Mouse (Mus musculus) CH12.LX (cell line): ENCODE results near the gene Rgs16. TPM values are rescaled to one million over a fixed set of nuclear protein-coding genes. Genes with fewer than 3 reads are reported as not detected.

Experiments
- DNase-seq: peaks from one replicate; pipeline ENCODE4 v3.0.0-alpha.2; 2013; ENCODE audit errors: extremely low read depth
- H3K27ac ChIP-seq: 2 replicates; pipeline ENCODE4 v1.5.1; 2012; ENCODE audit warnings: low read depth, mild to moderate bottlenecking, control low read depth, moderate library complexity; ENCODE audit not compliant: insufficient read depth
- H3K27me3 ChIP-seq: replicated peaks from 2 replicates; pipeline ENCODE3; 2012; ENCODE audit warnings: inconsistent platforms
- H3K36me3 ChIP-seq, 2 experiments: replicated peaks in 1 of 2; 2 replicates each; pipeline versions ENCODE3 to v1.6.1; 2012; ENCODE audit warnings: inconsistent platforms in 1 of 2, low read length in 1 of 2, mild to moderate bottlenecking in 1 of 2, mixed read lengths in 1 of 2, moderate library complexity in 1 of 2; ENCODE audit not compliant: control insufficient read depth in 1 of 2, insufficient read depth in 1 of 2
- H3K4me1 ChIP-seq, 2 experiments: 2 replicates each; pipeline ENCODE4 v1.6.1; 2012; ENCODE audit warnings: inconsistent platforms in 1 of 2, moderate library complexity in 1 of 2; ENCODE audit not compliant: insufficient read depth in 2 of 2, control insufficient read depth in 1 of 2
- H3K4me2 ChIP-seq: 2 replicates; pipeline ENCODE4 v1.6.1; 2012; ENCODE audit warnings: low read depth, mild to moderate bottlenecking, control low read depth; ENCODE audit not compliant: poor library complexity, insufficient read depth, severe bottlenecking
- H3K4me3 ChIP-seq, 3 experiments: fragments of 150-350 bp in 1 of 3; sonication (generic) in 1 of 3; replicated peaks in 1 of 3; 2 replicates each; pipeline versions ENCODE3 to v1.5.1; 2011 to 2012; ENCODE audit warnings: low read depth in 2 of 3, low read length in 2 of 3, mild to moderate bottlenecking in 2 of 3, moderate library complexity in 2 of 3, control low read depth in 1 of 3, improper control_type of control experiment in 1 of 3, inconsistent platforms in 1 of 3, mixed read lengths in 1 of 3; ENCODE audit not compliant: poor library complexity in 1 of 3
- H3K79me2 ChIP-seq: replicated peaks from 2 replicates; pipeline ENCODE4 v1.6.1; 2012; ENCODE audit warnings: mild to moderate bottlenecking, moderate library complexity; ENCODE audit not compliant: control insufficient read depth, poor library complexity, insufficient read depth, severe bottlenecking; ENCODE audit errors: extremely low read depth
- H3K9ac ChIP-seq: 2 replicates; pipeline ENCODE4 v1.6.1; 2012; ENCODE audit warnings: low read depth, mild to moderate bottlenecking, control low read depth, moderate library complexity; ENCODE audit not compliant: insufficient read depth
- H3K9me3 ChIP-seq: replicated peaks from 2 replicates; pipeline ENCODE3; 2012; ENCODE audit warnings: low read length, inconsistent platforms, mixed read lengths
- BHLHE40 ChIP-seq: IDR thresholded peaks from 2 replicates; pipeline ENCODE4 v1.6.1; 2011; ENCODE audit warnings: mild to moderate bottlenecking, low read depth, low read length, improper control_type of control experiment
- CHD1 ChIP-seq: IDR thresholded peaks from 2 replicates; pipeline ENCODE4 v1.6.1; 2012; ENCODE audit warnings: low read depth, low read length, improper control_type of control experiment, inconsistent platforms
- EP300 ChIP-seq: IDR thresholded peaks from 2 replicates; pipeline ENCODE4 v1.6.1; 2011; ENCODE audit warnings: low read length, improper control_type of control experiment
- ETS1 ChIP-seq: conservative IDR thresholded peaks from 2 replicates; pipeline ENCODE4 v1.6.1; 2012; ENCODE audit warnings: low read depth, mild to moderate bottlenecking, inconsistent platforms, low read length, improper control_type of control experiment, moderate library complexity
- HCFC1 ChIP-seq: IDR thresholded peaks from 2 replicates; pipeline ENCODE4 v1.6.1; 2012; ENCODE audit warnings: low read depth, mild to moderate bottlenecking, inconsistent platforms, low read length, improper control_type of control experiment
- IRF4 ChIP-seq: IDR thresholded peaks from 2 replicates; pipeline ENCODE4 v1.6.1; 2014; ENCODE audit warnings: low read depth, mild to moderate bottlenecking, inconsistent platforms, low read length, improper control_type of control experiment
- KAT2A ChIP-seq: IDR thresholded peaks from 2 replicates; pipeline ENCODE4 v1.6.1; 2012; ENCODE audit warnings: low read length, improper control_type of control experiment, inconsistent platforms; ENCODE audit not compliant: insufficient replicate concordance
- MAX ChIP-seq: IDR thresholded peaks from 2 replicates; pipeline ENCODE4 v1.6.1; 2011; ENCODE audit warnings: low read length, improper control_type of control experiment
- MAZ ChIP-seq: IDR thresholded peaks from 2 replicates; pipeline ENCODE4 v1.6.1; 2012; ENCODE audit warnings: low read depth, mild to moderate bottlenecking, inconsistent platforms, low read length, improper control_type of control experiment, moderate library complexity
- MXI1 ChIP-seq: IDR thresholded peaks from 2 replicates; pipeline ENCODE4 v1.6.1; 2011; ENCODE audit warnings: mild to moderate bottlenecking, low read depth, low read length, improper control_type of control experiment
- PAX5 ChIP-seq: IDR thresholded peaks from 2 replicates; pipeline ENCODE4 v1.6.1; 2012; ENCODE audit warnings: low read length, inconsistent platforms, mixed read lengths
- POLR2A ChIP-seq: IDR thresholded peaks from 2 replicates; pipeline ENCODE4 v1.6.1; 2011; ENCODE audit warnings: low read depth, mild to moderate bottlenecking, improper control_type of control experiment, low read length
- POLR2AphosphoS2 ChIP-seq: IDR thresholded peaks from 2 replicates; pipeline ENCODE4 v1.6.1; 2011; ENCODE audit warnings: low read depth, low read length, improper control_type of control experiment
- RAD21 ChIP-seq: IDR thresholded peaks from 2 replicates; pipeline ENCODE4 v1.6.1; 2011; ENCODE audit warnings: low read depth, mild to moderate bottlenecking, low read length, improper control_type of control experiment, moderate library complexity
- RCOR1 ChIP-seq: conservative IDR thresholded peaks from 2 replicates; pipeline ENCODE4 v1.6.1; 2012; ENCODE audit warnings: low read depth, mild to moderate bottlenecking, inconsistent platforms, low read length, improper control_type of control experiment
- SMC3 ChIP-seq: IDR thresholded peaks from 2 replicates; pipeline ENCODE4 v1.6.1; 2011; ENCODE audit warnings: low read depth, low read length, improper control_type of control experiment
- TCF12 ChIP-seq: IDR thresholded peaks from 2 replicates; pipeline ENCODE4 v1.6.1; 2014; ENCODE audit warnings: low read depth, mild to moderate bottlenecking, inconsistent platforms, low read length, improper control_type of control experiment
- UBTF ChIP-seq: IDR thresholded peaks from 2 replicates; pipeline ENCODE4 v1.6.1; 2012; ENCODE audit warnings: low read depth, mild to moderate bottlenecking, inconsistent platforms, low read length, improper control_type of control experiment, moderate library complexity
- USF1 ChIP-seq: IDR thresholded peaks from 2 replicates; pipeline ENCODE4 v1.6.1; 2014; ENCODE audit warnings: low read depth, mild to moderate bottlenecking, inconsistent platforms, low read length, improper control_type of control experiment
- USF2 ChIP-seq: conservative IDR thresholded peaks from 2 replicates; pipeline ENCODE4 v1.6.1; 2011; ENCODE audit warnings: low read depth, low read length, improper control_type of control experiment
- ZC3H11A ChIP-seq: IDR thresholded peaks from 2 replicates; pipeline ENCODE4 v1.6.1; 2012; ENCODE audit warnings: low read depth, mild to moderate bottlenecking, inconsistent platforms, low read length, improper control_type of control experiment
- ZKSCAN1 ChIP-seq: IDR thresholded peaks from 2 replicates; pipeline ENCODE4 v1.6.1; 2012; ENCODE audit warnings: low read depth, inconsistent platforms, low read length, improper control_type of control experiment, borderline replicate concordance
- ZMIZ1 ChIP-seq: IDR thresholded peaks from 2 replicates; pipeline ENCODE4 v1.6.1; 2012; ENCODE audit warnings: low read depth, mild to moderate bottlenecking, inconsistent platforms, low read length, improper control_type of control experiment
- ZNF384 ChIP-seq: IDR thresholded peaks from 2 replicates; pipeline ENCODE4 v1.6.1; 2012; ENCODE audit warnings: low read depth, low read length, improper control_type of control experiment, inconsistent platforms
- dilution Hi-C: fragments of 300-500 bp; cut with MboI; formaldehyde crosslinking; loops from 2 replicates; pipeline ENCODE4 v1.14.3; 2020; ENCODE audit warnings: low sequenced_read_pairs; ENCODE audit not compliant: extremely low pct_unique_long_range_greater_than_20kb, extremely low pct_ligation_motif_present
- in situ Hi-C: fragments of 300-500 bp; cut with MboI; formaldehyde crosslinking; loops from 3 replicates; pipeline ENCODE4 v1.14.3; 2019; ENCODE audit warnings: low sequenced_read_pairs, low pct_ligation_motif_present, low pct_unique_long_range_greater_than_20kb, mixed read lengths
- polyA plus RNA-seq: library from polyadenylated mRNA; unstranded; fragments of >175 nt; gene quantifications from 2 replicates; pipeline ENCODE4 v1.2.1, GENCODE M21; 2012; ENCODE audit warnings: low read depth; ENCODE audit not compliant: insufficient read length
- total RNA-seq, 2 experiments: library from RNA; depleted of rRNA; stranded (reverse); fragments of 300-350 nt in 1 of 2; fragments of >200 nt in 1 of 2; gene quantifications; 2 replicates each; pipeline ENCODE4 v1.2.3; 2012 to 2014

Gene Rgs16
- total and polyA plus RNA-seq, 3 experiments: 0.15 to 0.26 (median 0.21) TPM

DNA sequence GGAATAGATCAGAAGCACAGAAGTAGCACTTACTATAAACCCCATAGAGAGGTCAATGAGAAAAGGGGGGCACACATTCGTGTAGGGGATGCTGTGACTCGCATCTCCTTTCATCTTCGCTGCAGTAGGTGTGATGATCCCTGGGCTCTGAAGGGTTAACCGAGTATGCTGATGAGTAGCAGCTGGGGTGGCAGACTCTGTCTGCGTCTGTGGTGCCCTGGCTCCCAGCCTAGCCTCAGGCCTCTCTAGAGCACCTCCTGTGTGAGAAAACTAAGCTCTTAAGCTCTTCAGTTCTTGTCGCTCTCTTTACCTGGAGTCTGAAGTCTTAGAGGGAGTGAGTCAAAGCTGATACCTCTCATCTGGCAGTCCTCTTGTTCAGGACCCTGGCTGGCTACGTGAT lies 36.0 kb upstream of the Rgs16 start:
- DNase-seq: no peak
- no peak overlapping the region for H3K9ac ChIP-seq
- in situ Hi-C loops (loop anchor here (5.0 kb wide), 1 partner anchor 33 kb away; no protein-coding TSS in a partner anchor), dilution Hi-C loops (no loop called here)
- peaks cover 16 to 78% of the 10 kb centered on the region in 2 experiments for H3K4me1 ChIP-seq
- peaks cover 2% of the 10 kb centered on the region for H3K27me3 ChIP-seq
- H3K27ac ChIP-seq: no peak overlapping the region
- no peak overlapping the region for H3K4me3 ChIP-seq
- H3K36me3 ChIP-seq: no peaks in the 10 kb centered on the region
- TF ChIP-seq ZC3H11A: no peak
- no peak for TF ChIP-seq ZKSCAN1
- no peak overlapping the region for H3K4me2 ChIP-seq
- H3K9me3 ChIP-seq: peaks cover 5% of the 10 kb centered on the region
- no peaks in the 10 kb centered on the region for H3K79me2 ChIP-seq

DNA sequence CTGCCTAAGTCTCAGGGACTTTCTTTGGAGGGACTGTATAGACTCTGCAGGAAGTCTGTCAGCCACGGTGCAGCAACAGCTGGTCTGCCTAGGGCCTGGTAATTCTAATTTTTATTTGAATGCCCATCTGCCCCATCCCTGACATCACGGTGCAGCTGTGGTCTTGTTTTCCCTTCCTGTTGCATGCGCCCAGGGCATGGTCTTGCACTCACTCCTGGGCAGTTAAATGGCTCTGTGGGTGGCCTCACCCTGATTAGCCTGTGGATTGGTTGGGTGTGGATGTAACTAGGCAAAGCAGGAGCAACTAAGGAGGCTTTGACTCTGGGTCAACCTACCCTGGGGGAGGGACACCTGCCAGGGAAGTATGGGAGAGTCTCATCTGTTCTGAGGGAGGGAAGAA lies 35.2 kb upstream of the Rgs16 start:
- dilution Hi-C loops: no loop called here
- Histone ChIP-seq H3K9ac (no peak overlapping the region), H3K27ac (no peak overlapping the region), H3K4me2 (no peak overlapping the region), H3K4me1 (peaks cover 20 to 78% of the 10 kb centered on the region in 2 experiments), H3K36me3 (no peaks in the 10 kb centered on the region), H3K27me3 (peaks cover 2% of the 10 kb centered on the region), H3K9me3 (peaks cover 5% of the 10 kb centered on the region), H3K4me3 (no peak overlapping the region), H3K79me2 (no peaks in the 10 kb centered on the region)
- in situ Hi-C loops: loop anchor here (5.0 kb wide), 1 partner anchor 32 kb away; no protein-coding TSS in a partner anchor
- TF ChIP-seq USF2: no peak
- no peak for TF ChIP-seq TCF12
- no peak for TF ChIP-seq POLR2A
- TF ChIP-seq CHD1: no peak
- no peak for TF ChIP-seq PAX5
- no peak for TF ChIP-seq RAD21
- no peak for DNase-seq

DNA sequence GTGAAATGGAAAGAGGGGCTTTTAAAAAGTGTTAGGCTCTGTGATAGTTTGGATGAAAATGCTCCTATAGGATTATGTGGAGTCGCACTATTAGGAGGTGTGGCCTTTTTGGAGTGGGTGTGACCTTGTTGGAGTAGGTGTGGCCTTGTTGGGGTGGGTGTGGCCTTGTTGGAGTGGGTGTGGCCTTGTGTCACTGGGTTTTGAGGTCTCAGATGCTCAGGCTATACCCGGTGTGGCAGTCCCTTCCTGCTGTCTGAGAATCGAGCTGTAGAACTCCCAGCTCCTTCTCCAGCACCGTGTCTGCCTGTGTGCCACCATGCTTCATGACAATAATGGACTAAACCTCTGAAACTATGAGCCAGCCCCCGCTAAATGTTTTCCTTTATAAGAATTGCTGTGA lies 31.5 kb upstream of the Rgs16 start:
- DNase-seq: no peak
- Histone ChIP-seq H3K36me3 (no peaks in the 10 kb centered on the region), H3K27ac (no peak overlapping the region), H3K4me2 (no peak overlapping the region)
- dilution Hi-C loops: no loop called here
- no peak for TF ChIP-seq HCFC1
- no peak for TF ChIP-seq MAZ
- TF ChIP-seq ZMIZ1: no peak
- no peak for TF ChIP-seq IRF4
- no peak for TF ChIP-seq MXI1
- no peak for TF ChIP-seq SMC3
- no peak for TF ChIP-seq UBTF
- no peak for TF ChIP-seq MAX
- no peak for TF ChIP-seq ZC3H11A
- no peak for TF ChIP-seq EP300
- TF ChIP-seq USF1: no peak
- TF ChIP-seq PAX5: no peak
- no peak for TF ChIP-seq BHLHE40
- no peak for TF ChIP-seq RAD21
- no peak for TF ChIP-seq RCOR1
- TF ChIP-seq KAT2A: no peak
- TF ChIP-seq POLR2AphosphoS2: no peak
- TF ChIP-seq ZNF384: no peak
- no peak for TF ChIP-seq ETS1
- TF ChIP-seq CHD1: no peak
- TF ChIP-seq, all 38 proteins: peak for 0
- no peaks in the 10 kb centered on the region for H3K79me2 ChIP-seq
- H3K9me3 ChIP-seq: peaks cover 5% of the 10 kb centered on the region
- H3K4me1 ChIP-seq: peaks cover 4 to 44% of the 10 kb centered on the region in 2 experiments
- no peak overlapping the region for H3K4me3 ChIP-seq
- in situ Hi-C loops: no loop called here
- H3K9ac ChIP-seq: no peak overlapping the region
- H3K27me3 ChIP-seq: no peaks in the 10 kb centered on the region
